Mouse (Mus musculus) intestine, embryonic 16.5 days (tissue): Measurements from ENCODE around the gene Cdc42ep1. TPM values are rescaled to one million over a fixed set of nuclear protein-coding genes. Genes with fewer than 3 reads are reported as not detected.

Experiments
- ATAC-seq: fragments of 200-750 bp; cut with Nextera tagmentation; 2 replicates; pipeline ENCODE4 v1.8.0; 2017; ENCODE audit warnings: moderate TSS enrichment, moderate library complexity
- H3K27ac ChIP-seq: fragments of 300-500 bp; sonication (generic); 2 replicates; pipeline ENCODE4 v1.5.1; 2014; ENCODE audit warnings: mild to moderate bottlenecking, low read length
- H3K27me3 ChIP-seq: fragments of 300-500 bp; sonication (generic); replicated peaks from 2 replicates; pipeline ENCODE4 v1.6.1; 2014; ENCODE audit warnings: low read length, control low read depth, mixed read lengths; ENCODE audit not compliant: control insufficient read depth, insufficient read depth
- H3K36me3 ChIP-seq: fragments of 300-500 bp; sonication (generic); 2 replicates; pipeline ENCODE4 v1.6.1; 2014; ENCODE audit warnings: low read length, control low read depth; ENCODE audit not compliant: control insufficient read depth, insufficient read depth
- H3K4me1 ChIP-seq: fragments of 300-500 bp; sonication (generic); 2 replicates; pipeline ENCODE4 v1.6.1; 2014; ENCODE audit warnings: low read length, control low read depth, mixed read lengths; ENCODE audit not compliant: control insufficient read depth, insufficient read depth
- H3K4me2 ChIP-seq: fragments of 300-500 bp; sonication (generic); 2 replicates; pipeline ENCODE4 v1.6.1; 2014; ENCODE audit warnings: low read depth, low read length, control low read depth
- H3K4me3 ChIP-seq: fragments of 300-500 bp; sonication (generic); 2 replicates; pipeline ENCODE4 v1.5.1; 2014; ENCODE audit warnings: mild to moderate bottlenecking, low read length
- H3K9ac ChIP-seq: fragments of 300-500 bp; sonication (generic); 2 replicates; pipeline ENCODE4 v1.6.1; 2014; ENCODE audit warnings: low read depth, low read length
- H3K9me3 ChIP-seq: fragments of 300-500 bp; sonication (generic); 2 replicates; pipeline ENCODE4 v1.6.1; 2016; ENCODE audit warnings: low read length, control low read depth; ENCODE audit not compliant: control insufficient read depth
- WGBS: fragments of 180-500 bp; shearing (Covaris S2); extraction: QIAGEN DNeasy Blood & Tissue Kit; methylation state at CpG from one replicate; pipeline ENCODE4 v1.1.7; 2014; 5-methylcytosine and 5-hydroxymethylcytosine counted together
- polyA plus RNA-seq: library from polyadenylated mRNA; unstranded; fragments of >200 nt; fragmentation: Nextera tagmentation; extraction: Ambion mirVana; gene quantifications from 2 replicates; pipeline ENCODE4 v1.2.1, GENCODE M21; 2015

The Cdc42ep1 gene
- polyA plus RNA-seq, 1 experiment from 2014 or later, result 36.1 TPM

GRCm38 (mm10) chr15:78804326-78804725 is 38.1 kb upstream of the Cdc42ep1 start:
- H3K4me1 ChIP-seq, result peaks cover 29% of the 10 kb centered on the region
- no peaks in the 10 kb centered on the region for H3K9me3 ChIP-seq
- H3K4me2 ChIP-seq, result peak overlapping the region; percentile 97; the same call in 1 of the 2 replicates
- no peaks in the 10 kb centered on the region for H3K27me3 ChIP-seq
- peak overlapping the region; percentile 17; the same call in 1 of the 2 replicates for H3K9ac ChIP-seq
- WGBS, result 15% methylated on average over 6 of the region's 6 CpGs
- ATAC-seq, result peak; percentile 67
- H3K4me3 ChIP-seq, result peak overlapping the region; percentile 6; the same call in 1 of the 2 replicates
- no peaks in the 10 kb centered on the region for H3K36me3 ChIP-seq
- peak overlapping the region; percentile 93 for H3K27ac ChIP-seq

GRCm38 (mm10) chr15:78805351-78805750 is 37.1 kb upstream of the Cdc42ep1 start:
- Histone ChIP-seq H3K4me1 (peaks cover 29% of the 10 kb centered on the region), H3K36me3 (no peaks in the 10 kb centered on the region)
- ATAC-seq, result no peak

GRCm38 (mm10) chr15:78806614-78807013 is 35.8 kb upstream of the Cdc42ep1 start:
- H3K27me3 ChIP-seq, result no peaks in the 10 kb centered on the region

More at GRCm38 (mm10) chr15:78805351-78805750, 37.1 kb upstream of the Cdc42ep1 start:
- no peaks in the 10 kb centered on the region for H3K9me3 ChIP-seq
- H3K27me3 ChIP-seq, result no peaks in the 10 kb centered on the region
- no peak overlapping the region for H3K4me2 ChIP-seq
- no peak overlapping the region for H3K9ac ChIP-seq
- no peak overlapping the region for H3K27ac ChIP-seq
- WGBS, result 71% methylated on average over 2 of the region's 2 CpGs
- H3K4me3 ChIP-seq, result no peak overlapping the region

GRCm38 (mm10) chr15:78807141-78807540 is 35.3 kb upstream of the Cdc42ep1 start:
- Histone ChIP-seq H3K4me2 (no peak overlapping the region), H3K27me3 (no peaks in the 10 kb centered on the region), H3K4me1 (peaks cover 25% of the 10 kb centered on the region), H3K36me3 (no peaks in the 10 kb centered on the region), H3K9me3 (no peaks in the 10 kb centered on the region), H3K9ac (no peak overlapping the region), H3K4me3 (no peak overlapping the region), H3K27ac (no peak overlapping the region)
- ATAC-seq, result no peak
- 61% methylated on average over 3 of the region's 3 CpGs for WGBS

More at GRCm38 (mm10) chr15:78806614-78807013, 35.8 kb upstream of the Cdc42ep1 start:
- no peaks in the 10 kb centered on the region for H3K36me3 ChIP-seq
- WGBS, result 28% methylated on average over 2 of the region's 2 CpGs
- H3K9ac ChIP-seq, result no peak overlapping the region
- H3K27ac ChIP-seq, result no peak overlapping the region
- no peak overlapping the region for H3K4me3 ChIP-seq
- no peak for ATAC-seq
- no peaks in the 10 kb centered on the region for H3K9me3 ChIP-seq
- H3K4me2 ChIP-seq, result no peak overlapping the region
- peaks cover 26% of the 10 kb centered on the region for H3K4me1 ChIP-seq

GRCm38 (mm10) chr15:78808980-78809379 is 33.4 kb upstream of the Cdc42ep1 start:
- ATAC-seq, result no peak
- no peaks in the 10 kb centered on the region for H3K36me3 ChIP-seq
- no peak overlapping the region for H3K9ac ChIP-seq
- H3K4me1 ChIP-seq, result peaks cover 12% of the 10 kb centered on the region
- no peak overlapping the region for H3K4me3 ChIP-seq
- no peaks in the 10 kb centered on the region for H3K27me3 ChIP-seq
- H3K9me3 ChIP-seq, result no peaks in the 10 kb centered on the region
- H3K4me2 ChIP-seq, result no peak overlapping the region
- WGBS, result 92% methylated on average over 2 of the region's 2 CpGs
- H3K27ac ChIP-seq, result no peak overlapping the region

GRCm38 (mm10) chr15:78809739-78810138 is 32.7 kb upstream of the Cdc42ep1 start:
- Histone ChIP-seq H3K36me3 (no peaks in the 10 kb centered on the region), H3K27me3 (no peaks in the 10 kb centered on the region), H3K4me3 (no peak overlapping the region), H3K9me3 (no peaks in the 10 kb centered on the region), H3K27ac (no peak overlapping the region), H3K4me2 (no peak overlapping the region), H3K4me1 (peaks cover 9% of the 10 kb centered on the region; the same call in 1 of the 2 replicates), H3K9ac (no peak overlapping the region)
- ATAC-seq, result no peak
- 63% methylated on average over 9 of the region's 9 CpGs for WGBS

GRCm38 (mm10) chr15:78810146-78810545 is 32.3 kb upstream of the Cdc42ep1 start:
- no peak overlapping the region for H3K9ac ChIP-seq
- 61% methylated on average over 9 of the region's 9 CpGs for WGBS

GRCm38 (mm10) chr15:78813603-78814002 is 28.8 kb upstream of the Cdc42ep1 start:
- Histone ChIP-seq H3K27ac (no peak overlapping the region), H3K27me3 (no peaks in the 10 kb centered on the region), H3K4me2 (no peak overlapping the region), H3K9ac (no peak overlapping the region), H3K4me3 (no peak overlapping the region), H3K9me3 (no peaks in the 10 kb centered on the region), H3K4me1 (peaks cover 6% of the 10 kb centered on the region; the same call in 1 of the 2 replicates), H3K36me3 (no peaks in the 10 kb centered on the region)
- WGBS, result 85% methylated on average over 4 of the region's 4 CpGs
- no peak for ATAC-seq

More at GRCm38 (mm10) chr15:78810146-78810545, 32.3 kb upstream of the Cdc42ep1 start:
- ATAC-seq, result no peak
- H3K4me3 ChIP-seq, result no peak overlapping the region
- no peaks in the 10 kb centered on the region for H3K9me3 ChIP-seq
- H3K27me3 ChIP-seq, result no peaks in the 10 kb centered on the region
- no peak overlapping the region for H3K4me2 ChIP-seq
- H3K4me1 ChIP-seq, result peaks cover 7% of the 10 kb centered on the region; the same call in 1 of the 2 replicates
- no peaks in the 10 kb centered on the region for H3K36me3 ChIP-seq
- H3K27ac ChIP-seq, result no peak overlapping the region

- Histone ChIP-seq H3K27ac (peak overlapping the region; percentile 37; the same call in 1 of the 2 replicates), H3K9me3 (no peaks in the 10 kb centered on the region), H3K4me1 (peaks cover 6% of the 10 kb centered on the region; the same call in 1 of the 2 replicates), H3K36me3 (no peaks in the 10 kb centered on the region), H3K4me3 (no peak overlapping the region), H3K4me2 (0 out of 2 replicates have a peak overlapping the region, but pooled peaks have one; percentile 22), H3K27me3 (no peaks in the 10 kb centered on the region), H3K9ac (no peak overlapping the region)
- WGBS, result 32% methylated on average over 11 of the region's 11 CpGs
- peak; percentile 90 for ATAC-seq
These were observed 26.9 kb upstream of the Cdc42ep1 start for GRCm38 (mm10) chr15:78815314-78816073.
